Mouse (Mus musculus) neural tube, embryonic 13.5 days (tissue): Measurements from ENCODE around the gene Ccdc34. TPM values are rescaled to one million over a fixed set of nuclear protein-coding genes. Genes with fewer than 3 reads are reported as not detected.

Experiments used
- ATAC-seq: fragments of 200-750 bp; cut with Nextera tagmentation; 2 replicates; pipeline ENCODE4 v1.8.0; 2017; ENCODE audit warnings: low read depth, mild to moderate bottlenecking, moderate TSS enrichment, moderate library complexity
- H3K27ac ChIP-seq: fragments of 300-500 bp; sonication (generic); replicated peaks from 2 replicates; pipeline ENCODE4 v1.5.1; 2015; ENCODE audit warnings: moderate library complexity, mild to moderate bottlenecking, inconsistent platforms
- H3K27me3 ChIP-seq: fragments of 300-500 bp; sonication (generic); 2 replicates; pipeline ENCODE4 v1.6.1; 2015; ENCODE audit warnings: mild to moderate bottlenecking, inconsistent platforms
- H3K36me3 ChIP-seq: fragments of 300-500 bp; sonication (generic); 2 replicates; pipeline ENCODE4 v1.6.1; 2015; ENCODE audit warnings: mild to moderate bottlenecking, inconsistent platforms
- H3K4me1 ChIP-seq: fragments of 300-500 bp; sonication (generic); replicated peaks from 2 replicates; pipeline ENCODE4 v1.6.1; 2015; ENCODE audit warnings: inconsistent platforms
- H3K4me2 ChIP-seq: fragments of 300-500 bp; sonication (generic); 2 replicates; pipeline ENCODE4 v1.6.1; 2015; ENCODE audit warnings: inconsistent platforms, mild to moderate bottlenecking, moderate library complexity
- H3K4me3 ChIP-seq: fragments of 300-500 bp; sonication (generic); 2 replicates; pipeline ENCODE4 v1.5.1; 2015; ENCODE audit warnings: mild to moderate bottlenecking, inconsistent platforms
- H3K9ac ChIP-seq: fragments of 300-500 bp; sonication (generic); 2 replicates; pipeline ENCODE4 v1.6.1; 2015; ENCODE audit warnings: moderate library complexity, mild to moderate bottlenecking, inconsistent platforms
- H3K9me3 ChIP-seq: fragments of 300-500 bp; sonication (generic); 2 replicates; pipeline ENCODE4 v1.6.1; 2016; ENCODE audit warnings: inconsistent platforms
- whole genome bisulfite sequencing: fragments of 180-500 bp; shearing (Covaris S2); methylation state at CpG from one replicate; pipeline ENCODE4 v1.1.7; 2015; 5-methylcytosine and 5-hydroxymethylcytosine counted together
- polyA plus RNA-seq: library from polyadenylated mRNA; unstranded; fragments of >200 nt; fragmentation: Nextera tagmentation; extraction: Ambion mirVana; gene quantifications from 2 replicates; pipeline ENCODE4 v1.2.1, GENCODE M21; 2015

The Ccdc34 gene
- polyA plus RNA-seq, 1 experiment from 2014 or later, result 36.1 TPM

GRCm38 (mm10) chr2:110172456-110172855 is 154.8 kb downstream of the Ccdc34 start:
- WGBS, result 85% methylated on average over 7 of the region's 7 CpGs
- no peak overlapping the region for H3K27ac ChIP-seq
- H3K9ac ChIP-seq, result no peak overlapping the region
- H3K36me3 ChIP-seq, result no peaks in the 10 kb centered on the region
- no peaks in the 10 kb centered on the region for H3K27me3 ChIP-seq
- H3K4me3 ChIP-seq, result no peak overlapping the region
- no peak for ATAC-seq
- H3K9me3 ChIP-seq, result no peaks in the 10 kb centered on the region
- H3K4me1 ChIP-seq, result peaks cover 27% of the 10 kb centered on the region
- H3K4me2 ChIP-seq, result no peak overlapping the region

GRCm38 (mm10) chr2:110173818-110174247 is 156.2 kb downstream of the Ccdc34 start:
- Histone ChIP-seq H3K9ac (0 out of 2 replicates have a peak overlapping the region, but pooled peaks have one; percentile 34), H3K4me1 (peaks cover 39% of the 10 kb centered on the region), H3K4me3 (no peak overlapping the region), H3K27ac (peak overlapping the region; percentile 79), H3K36me3 (no peaks in the 10 kb centered on the region), H3K27me3 (no peaks in the 10 kb centered on the region), H3K9me3 (no peaks in the 10 kb centered on the region), H3K4me2 (peak overlapping the region; percentile 16; the same call in 1 of the 2 replicates)
- peak; percentile 91 for ATAC-seq
- 27% methylated on average over 7 of the region's 7 CpGs for WGBS

DNA sequence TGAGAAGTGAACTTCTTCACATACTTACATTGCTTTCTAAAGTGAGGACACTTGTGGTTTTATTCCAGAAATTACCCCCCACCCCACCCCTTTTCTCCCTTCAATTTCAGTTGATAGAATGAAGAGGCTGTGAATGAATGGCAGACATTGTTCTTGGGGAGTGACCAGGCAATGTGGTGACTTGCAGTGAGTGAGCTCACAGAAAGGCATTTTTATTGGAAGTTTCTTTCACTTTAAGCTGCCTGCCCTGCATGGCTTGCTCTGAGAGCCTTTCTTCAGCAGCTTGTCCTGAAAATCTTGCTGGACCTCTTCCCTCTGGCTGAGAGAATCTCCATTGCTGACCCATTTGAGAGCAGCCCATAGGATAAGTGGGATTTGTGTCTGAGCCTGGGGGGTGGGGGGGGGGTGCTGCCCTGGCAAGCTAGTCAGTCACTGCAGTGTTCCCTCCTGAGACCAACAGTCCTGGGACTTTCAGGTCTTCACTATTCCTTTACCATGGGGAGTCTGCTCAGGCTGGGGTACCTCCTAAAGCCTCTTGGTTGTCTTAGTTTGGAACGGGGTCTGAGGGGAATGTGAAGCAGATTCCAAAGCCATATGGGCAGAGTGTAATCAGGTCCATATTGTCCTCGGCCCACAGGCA is 159.3 kb downstream of the Ccdc34 start:
- Histone ChIP-seq H3K4me3 (no peak overlapping the region), H3K9ac (no peak overlapping the region), H3K4me1 (peaks cover 57% of the 10 kb centered on the region), H3K27ac (peak overlapping the region; percentile 82), H3K27me3 (no peaks in the 10 kb centered on the region), H3K36me3 (no peaks in the 10 kb centered on the region), H3K9me3 (no peaks in the 10 kb centered on the region), H3K4me2 (no peak overlapping the region)
- ATAC-seq, result no peak
- 52% methylated on average over 2 of the region's 2 CpGs for WGBS

GRCm38 (mm10) chr2:110177406-110177805 is 159.8 kb downstream of the Ccdc34 start:
- Histone ChIP-seq H3K9me3 (no peaks in the 10 kb centered on the region), H3K27me3 (no peaks in the 10 kb centered on the region), H3K9ac (no peak overlapping the region), H3K4me2 (no peak overlapping the region), H3K36me3 (no peaks in the 10 kb centered on the region), H3K4me3 (no peak overlapping the region), H3K27ac (peak overlapping the region; percentile 82), H3K4me1 (peaks cover 62% of the 10 kb centered on the region)
- WGBS, result 58% methylated on average over 2 of the region's 2 CpGs
- no peak for ATAC-seq

DNA sequence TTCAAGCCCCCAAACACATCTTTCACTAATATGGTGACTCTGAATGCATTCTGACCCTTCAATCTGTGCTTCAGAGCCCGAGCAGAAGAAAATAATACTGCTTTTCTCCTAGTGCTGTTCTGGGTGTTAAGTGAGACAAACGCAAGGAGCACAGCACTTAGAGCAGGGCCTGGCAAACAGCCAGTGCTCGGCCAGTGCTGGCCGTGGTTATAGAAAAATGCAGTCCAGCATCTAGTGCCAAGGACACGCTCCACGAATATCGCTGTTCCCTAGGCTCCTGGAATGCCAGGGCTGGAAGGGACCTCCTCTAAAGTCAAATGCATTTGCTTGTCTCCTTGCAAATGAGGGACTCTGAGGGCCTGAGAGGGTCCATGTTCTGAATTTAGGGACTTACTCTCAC is 160.3 kb downstream of the Ccdc34 start:
- ATAC-seq, result peak; percentile 32; the same call in 1 of the 2 replicates
- H3K4me1 ChIP-seq, result peaks cover 64% of the 10 kb centered on the region
- H3K9ac ChIP-seq, result no peak overlapping the region
- H3K27me3 ChIP-seq, result no peaks in the 10 kb centered on the region
- H3K9me3 ChIP-seq, result no peaks in the 10 kb centered on the region
- 34% methylated on average over 7 of the region's 7 CpGs for WGBS
- H3K4me3 ChIP-seq, result no peak overlapping the region
- no peaks in the 10 kb centered on the region for H3K36me3 ChIP-seq
- H3K27ac ChIP-seq, result peak overlapping the region; percentile 82
- no peak overlapping the region for H3K4me2 ChIP-seq

DNA sequence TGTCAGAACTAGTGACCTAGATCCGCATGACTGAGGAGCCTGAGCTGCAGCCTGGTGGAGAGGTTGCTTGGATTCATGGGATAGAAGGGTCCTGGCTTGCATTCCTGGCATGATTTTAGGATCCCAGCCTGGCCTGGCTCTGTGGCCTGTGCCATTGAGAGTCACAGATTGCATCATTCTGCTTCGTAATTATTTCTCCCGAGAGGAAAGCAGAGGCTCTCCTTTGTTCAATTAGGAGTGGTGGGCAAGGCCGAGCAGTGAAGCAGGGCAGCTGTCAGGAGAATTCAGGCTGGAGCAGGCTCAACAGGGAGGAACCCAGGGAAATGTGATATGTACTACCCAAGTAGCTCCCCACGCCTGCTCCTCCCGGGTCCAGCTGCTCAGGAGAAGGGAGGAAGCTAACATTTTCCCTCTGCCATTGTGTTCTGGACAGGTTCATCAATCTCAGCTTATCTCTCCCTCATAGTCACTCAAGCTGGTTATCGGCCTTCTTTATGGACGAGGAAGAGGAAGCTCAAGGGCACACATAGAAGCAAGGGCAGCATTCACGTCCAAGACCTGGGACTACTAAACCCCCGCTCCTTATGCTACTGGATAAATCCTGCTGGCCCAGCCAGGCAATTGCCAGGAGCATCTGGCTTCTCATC is 162.2 kb downstream of the Ccdc34 start:
- WGBS, result 12% methylated on average over 10 of the region's 10 CpGs
- peak overlapping the region; percentile 81 for H3K27ac ChIP-seq
- no peaks in the 10 kb centered on the region for H3K9me3 ChIP-seq
- 0 out of 2 replicates have a peak overlapping the region, but pooled peaks have one; percentile 1 for H3K4me2 ChIP-seq
- H3K4me3 ChIP-seq, result no peak overlapping the region
- no peaks in the 10 kb centered on the region for H3K36me3 ChIP-seq
- H3K4me1 ChIP-seq, result peaks cover 51% of the 10 kb centered on the region
- H3K27me3 ChIP-seq, result no peaks in the 10 kb centered on the region
- peak overlapping the region; percentile 18; the same call in 1 of the 2 replicates for H3K9ac ChIP-seq
- ATAC-seq, result peak; percentile 79

- no peak overlapping the region for H3K4me2 ChIP-seq
- H3K4me1 ChIP-seq, result peaks cover 51% of the 10 kb centered on the region
- 47% methylated on average over 7 of the region's 7 CpGs for WGBS
- H3K4me3 ChIP-seq, result no peak overlapping the region
- ATAC-seq, result no peak
- no peaks in the 10 kb centered on the region for H3K9me3 ChIP-seq
- H3K27me3 ChIP-seq, result no peaks in the 10 kb centered on the region
- H3K36me3 ChIP-seq, result no peaks in the 10 kb centered on the region
- peak overlapping the region; percentile 81 for H3K27ac ChIP-seq
- H3K9ac ChIP-seq, result peak overlapping the region; percentile 18; the same call in 1 of the 2 replicates
Observed at GRCm38 (mm10) chr2:110180316-110180670, 162.7 kb downstream of the Ccdc34 start.

- no peak overlapping the region for H3K9ac ChIP-seq
- no peak overlapping the region for H3K27ac ChIP-seq
- no peaks in the 10 kb centered on the region for H3K9me3 ChIP-seq
- no peaks in the 10 kb centered on the region for H3K36me3 ChIP-seq
- H3K4me1 ChIP-seq, result peaks cover 48% of the 10 kb centered on the region
- 59% methylated on average over 6 of the region's 6 CpGs for WGBS
- H3K27me3 ChIP-seq, result no peaks in the 10 kb centered on the region
- no peak overlapping the region for H3K4me3 ChIP-seq
- no peak overlapping the region for H3K4me2 ChIP-seq
- no peak for ATAC-seq
Observed at GRCm38 (mm10) chr2:110181666-110182065, 164.0 kb downstream of the Ccdc34 start.

GRCm38 (mm10) chr2:110182248-110182647 is 164.6 kb downstream of the Ccdc34 start:
- ATAC-seq, result no peak
- no peaks in the 10 kb centered on the region for H3K27me3 ChIP-seq

DNA sequence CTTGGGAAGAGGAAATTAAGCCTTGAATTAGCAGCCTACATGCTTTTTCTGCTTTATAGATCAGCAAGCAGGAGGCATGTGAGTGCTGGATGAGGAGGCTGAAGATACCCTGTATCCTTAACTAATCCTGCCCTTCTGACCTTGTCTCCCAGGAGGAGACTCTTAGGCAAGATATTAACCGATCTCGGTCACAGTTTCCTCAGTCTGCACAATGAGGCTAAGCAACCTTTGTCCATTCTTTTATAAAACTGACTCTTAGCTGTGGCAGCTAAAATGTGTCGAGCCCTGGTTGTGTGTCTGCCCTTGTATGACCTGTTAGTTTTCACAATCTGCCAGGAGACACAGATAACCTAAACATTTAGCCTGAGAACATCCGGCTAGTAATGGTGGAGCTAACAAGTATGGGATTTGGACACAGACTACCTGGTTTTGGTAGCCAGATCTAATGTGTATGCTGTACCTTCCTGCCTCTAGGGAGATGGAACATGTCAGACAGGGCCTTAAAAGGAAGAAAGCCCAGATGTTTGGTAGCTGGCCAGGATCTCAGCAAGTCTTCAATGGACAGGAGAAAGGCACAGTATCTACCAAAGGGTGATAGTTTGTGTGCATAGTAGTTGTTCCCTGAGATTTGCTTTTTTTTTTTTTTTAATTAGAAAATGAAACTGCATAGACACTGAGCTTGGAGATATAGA is 165.3 kb downstream of the Ccdc34 start:
- Histone ChIP-seq H3K9ac (no peak overlapping the region), H3K27ac (no peak overlapping the region), H3K9me3 (no peaks in the 10 kb centered on the region), H3K4me3 (no peak overlapping the region), H3K27me3 (no peaks in the 10 kb centered on the region), H3K4me1 (peaks cover 36% of the 10 kb centered on the region), H3K4me2 (no peak overlapping the region), H3K36me3 (no peaks in the 10 kb centered on the region)
- ATAC-seq, result no peak
- WGBS, result 80% methylated on average over 4 of the region's 4 CpGs

More at GRCm38 (mm10) chr2:110182248-110182647, 164.6 kb downstream of the Ccdc34 start:
- H3K4me1 ChIP-seq, result peaks cover 43% of the 10 kb centered on the region
- WGBS, result 70% methylated on average over 6 of the region's 6 CpGs
- H3K4me3 ChIP-seq, result no peak overlapping the region
- no peak overlapping the region for H3K27ac ChIP-seq
- H3K4me2 ChIP-seq, result no peak overlapping the region
- no peaks in the 10 kb centered on the region for H3K9me3 ChIP-seq
- H3K9ac ChIP-seq, result no peak overlapping the region
- H3K36me3 ChIP-seq, result no peaks in the 10 kb centered on the region

DNA sequence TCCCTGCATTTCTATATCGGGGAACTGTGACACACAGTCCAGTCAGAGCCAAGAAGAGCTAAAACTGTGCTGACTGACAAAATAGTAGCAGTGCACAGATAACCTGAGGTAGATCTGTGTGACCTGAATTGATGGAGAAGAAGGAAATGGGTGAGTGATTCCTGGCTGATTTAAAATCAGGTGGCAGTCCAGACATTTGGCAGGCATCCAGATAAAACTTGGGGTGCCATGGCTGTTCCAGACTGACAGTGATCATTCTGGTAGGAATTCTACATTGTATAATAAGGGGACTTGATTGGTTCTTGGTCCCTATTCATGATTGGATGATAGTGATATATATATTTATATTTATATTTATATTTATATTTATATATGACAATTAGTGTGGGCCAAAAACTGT is 166.5 kb downstream of the Ccdc34 start:
- Histone ChIP-seq H3K27me3 (no peaks in the 10 kb centered on the region), H3K27ac (no peak overlapping the region), H3K9ac (no peak overlapping the region), H3K9me3 (no peaks in the 10 kb centered on the region), H3K4me2 (no peak overlapping the region), H3K4me3 (no peak overlapping the region), H3K36me3 (no peaks in the 10 kb centered on the region), H3K4me1 (peaks cover 27% of the 10 kb centered on the region)
- no peak for ATAC-seq
- 87% methylated on average over 1 of the region's 1 CpGs for WGBS

- Histone ChIP-seq H3K4me3 (no peak overlapping the region), H3K9me3 (no peaks in the 10 kb centered on the region), H3K36me3 (no peaks in the 10 kb centered on the region), H3K4me2 (no peak overlapping the region), H3K27ac (no peak overlapping the region), H3K9ac (no peak overlapping the region), H3K4me1 (peaks cover 15% of the 10 kb centered on the region), H3K27me3 (no peaks in the 10 kb centered on the region)
- 50% methylated on average over 6 of the region's 6 CpGs for WGBS
- ATAC-seq, result no peak; the same call in 1 of the 2 replicates
Observed at GRCm38 (mm10) chr2:110186427-110186980, 168.9 kb downstream of the Ccdc34 start.
